Mouse (Mus musculus): ENCODE measurements at regions not wholly inside any gene's neighbourhood (a gene's known extent, or its start where the extent isn't known, plus 50 kb on each side); places are given as distances from the start of the nearest gene placed in this dataset.
"Not testable (repeated sequence)": the region's sequence is repeated elsewhere in the genome, so short reads cannot be mapped to it uniquely, and the experiment has no call there.

GRCm38 (mm10) chr11:27105920-27106319 lies 512.1 kb upstream of the Vrk2 start:
- peak in 1 of 2 experiments; percentile 14 for DNase-seq (ENCODE audit: extremely low spot score in 1 of 2, low spot score in 1 of 2)

GRCm38 (mm10) chr11:27102906-27103305 lies 509.1 kb upstream of the Vrk2 start:
- DNase-seq (ENCODE audit: extremely low spot score in 1 of 2, low spot score in 1 of 2) = no peak

DNA sequence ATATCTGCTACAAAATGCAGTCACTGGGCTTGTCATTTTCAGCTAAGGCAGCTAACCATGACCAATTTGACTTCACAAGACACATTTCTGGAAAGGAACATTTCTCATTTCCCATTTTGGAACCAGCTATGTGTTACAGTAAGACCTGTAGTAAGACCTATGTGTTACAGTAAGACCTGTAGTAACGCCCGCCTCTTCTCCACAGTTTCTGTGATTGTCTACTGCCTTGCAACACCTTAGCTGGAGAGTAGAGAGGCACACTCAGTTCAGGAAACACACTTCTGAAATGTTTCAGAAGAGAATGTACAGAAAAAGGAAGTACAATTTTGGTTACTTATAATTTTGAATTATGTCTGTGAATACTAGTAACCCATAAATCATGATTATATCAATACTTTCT lies 508.2 kb upstream of the Vrk2 start:
- DNase-seq (ENCODE audit: extremely low spot score in 1 of 2, low spot score in 1 of 2) = no peak

GRCm38 (mm10) chr11:27096615-27097014 lies 502.8 kb upstream of the Vrk2 start:
- DNase-seq (ENCODE audit: extremely low spot score in 1 of 2, low spot score in 1 of 2) = no peak

GRCm38 (mm10) chr11:27095460-27095859 lies 501.7 kb upstream of the Vrk2 start:
- not testable (repeated sequence) for DNase-seq (ENCODE audit: extremely low spot score in 1 of 2, low spot score in 1 of 2)

GRCm38 (mm10) chr11:27086516-27086915 lies 492.7 kb upstream of the Vrk2 start:
- no peak for DNase-seq (ENCODE audit: extremely low spot score in 1 of 2, low spot score in 1 of 2)

- no peak for DNase-seq (ENCODE audit: extremely low spot score in 1 of 2, low spot score in 1 of 2)
Measured at GRCm38 (mm10) chr11:27081188-27081587, 487.4 kb upstream of the Vrk2 start.

- no peak for DNase-seq (ENCODE audit: extremely low spot score in 1 of 2, low spot score in 1 of 2)
Measured at GRCm38 (mm10) chr11:27070381-27070780, 476.6 kb upstream of the Vrk2 start.

DNA sequence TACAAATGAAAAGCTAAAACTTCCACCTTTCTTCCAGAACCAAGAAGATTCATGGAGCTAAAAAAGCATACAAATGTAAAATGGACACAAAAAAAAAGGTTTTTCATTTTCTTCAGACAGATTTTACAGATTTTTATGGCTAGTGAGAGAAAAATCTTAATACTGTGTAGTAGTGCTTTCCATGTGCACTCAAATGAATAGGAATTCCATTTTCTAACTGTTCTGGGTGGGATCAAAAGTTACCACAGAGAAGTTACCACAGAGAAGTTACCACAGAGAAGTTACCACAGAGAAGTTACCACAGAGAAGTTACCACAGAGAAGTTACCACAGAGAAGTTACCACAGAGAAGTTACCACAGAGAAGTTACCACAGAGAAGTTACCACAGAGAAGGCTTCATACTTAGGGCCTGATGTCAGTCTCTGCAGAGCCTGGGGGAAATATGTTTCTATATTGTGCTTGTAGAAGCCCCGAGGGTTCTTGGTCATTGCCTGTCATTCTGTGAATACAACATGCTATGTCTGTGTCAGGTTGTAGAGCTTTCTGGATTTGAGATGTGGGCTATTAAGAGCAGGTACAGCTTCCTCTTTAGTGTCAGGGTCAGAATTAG lies 433.5 kb upstream of the Vrk2 start:
- no peak for DNase-seq (ENCODE audit: extremely low spot score in 1 of 2, low spot score in 1 of 2)

- DNase-seq (ENCODE audit: extremely low spot score in 1 of 2, low spot score in 1 of 2) = no peak
Measured at GRCm38 (mm10) chr11:27025500-27025899, 431.7 kb upstream of the Vrk2 start.

- DNase-seq (ENCODE audit: extremely low spot score in 1 of 2, low spot score in 1 of 2) = peak; percentile 34 to 87
Measured at GRCm38 (mm10) chr11:26996292-26997099, 402.7 kb upstream of the Vrk2 start.

- DNase-seq (ENCODE audit: extremely low spot score in 1 of 2, low spot score in 1 of 2) = no peak
Measured at GRCm38 (mm10) chr11:26981216-26981615, 387.4 kb upstream of the Vrk2 start.

DNA sequence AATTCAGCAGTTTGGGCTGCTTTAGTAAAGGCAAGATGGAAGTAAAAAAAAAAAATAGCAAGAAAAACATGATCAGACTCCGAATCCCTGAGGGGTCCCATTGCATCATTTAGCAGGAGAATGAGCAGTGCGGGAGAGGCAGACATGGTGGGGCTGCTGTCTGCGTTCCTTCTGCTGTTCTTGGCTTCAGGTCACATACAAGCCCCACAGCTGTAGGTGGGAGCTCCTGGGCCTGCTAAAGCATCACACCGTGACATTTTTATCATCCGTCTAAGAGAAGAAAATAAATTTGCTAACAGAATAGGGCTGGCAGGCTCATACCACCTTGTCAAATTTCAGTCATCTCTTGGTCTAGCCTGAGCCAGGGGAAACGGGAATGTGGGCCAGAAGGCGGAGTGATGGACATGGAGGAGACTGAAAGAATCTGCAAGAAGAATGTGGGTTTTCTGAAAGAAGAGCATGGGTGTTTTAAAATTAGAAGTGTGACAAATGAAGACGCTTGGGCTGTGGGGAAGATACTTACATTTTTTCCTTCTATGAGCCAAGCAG lies 378.8 kb upstream of the Vrk2 start:
- DNase-seq (ENCODE audit: extremely low spot score in 1 of 2, low spot score in 1 of 2) = peak; percentile 64 to 70

GRCm38 (mm10) chr11:26971161-26971560 lies 377.4 kb upstream of the Vrk2 start:
- no peak for DNase-seq (ENCODE audit: extremely low spot score in 1 of 2, low spot score in 1 of 2)

DNA sequence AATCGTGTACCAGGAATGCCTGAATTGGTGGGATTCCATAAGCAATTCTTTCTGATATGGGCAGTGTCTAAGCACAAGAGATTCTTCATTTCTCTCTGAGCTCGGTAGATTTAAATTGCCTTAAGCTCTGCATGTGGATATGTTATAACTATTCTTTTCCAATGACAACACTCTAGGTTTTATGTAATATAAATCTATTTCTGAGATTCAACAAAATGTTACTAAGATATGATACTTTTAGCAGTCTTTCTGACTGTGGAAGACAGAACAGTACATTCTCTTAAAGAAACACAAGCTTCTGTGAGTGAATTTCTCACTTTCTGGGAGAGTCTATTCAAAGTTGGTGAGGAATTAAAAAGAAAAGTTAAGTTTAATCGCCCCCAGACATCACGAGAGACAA lies 373.6 kb upstream of the Vrk2 start:
- no peak for DNase-seq (ENCODE audit: extremely low spot score in 1 of 2, low spot score in 1 of 2)

DNA sequence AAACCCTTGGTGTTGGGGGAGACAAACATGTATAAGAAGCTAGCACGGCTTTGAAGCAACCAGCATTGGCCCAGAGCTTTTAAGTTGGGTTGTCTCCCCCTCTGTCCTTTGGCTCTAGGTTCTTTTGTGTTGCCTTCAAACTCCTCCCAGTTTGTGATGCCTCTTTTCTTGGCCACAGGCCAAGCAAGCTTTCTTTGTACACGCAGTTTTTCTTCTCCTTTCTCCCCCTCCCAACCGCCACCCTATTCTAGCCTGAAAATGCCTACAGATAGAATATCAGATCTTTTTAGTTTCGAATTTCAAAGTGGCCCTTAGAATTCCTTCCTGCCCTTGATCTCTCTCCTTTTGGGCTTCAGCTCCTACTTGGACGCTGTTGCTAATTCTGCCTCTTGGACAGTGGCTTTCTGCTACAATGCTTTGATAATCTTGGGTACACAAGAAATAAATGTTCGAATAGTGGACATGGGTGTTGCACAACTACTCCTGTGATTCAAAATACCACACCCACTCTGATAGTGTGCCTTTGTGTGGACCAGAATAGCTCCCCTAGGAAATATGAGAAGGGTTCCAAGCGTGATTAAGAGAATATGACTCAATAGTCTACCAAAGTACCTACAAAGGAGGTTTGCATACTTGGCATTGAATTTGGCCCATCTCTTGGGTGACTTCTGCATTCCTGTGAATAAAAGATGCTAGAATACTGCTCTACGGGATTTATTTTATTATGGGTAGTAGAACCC lies 369.3 kb upstream of the Vrk2 start:
- no peak for DNase-seq (ENCODE audit: extremely low spot score in 1 of 2, low spot score in 1 of 2)

- no peak for DNase-seq (ENCODE audit: extremely low spot score in 1 of 2, low spot score in 1 of 2)
Measured at GRCm38 (mm10) chr11:26962040-26962927, 368.5 kb upstream of the Vrk2 start.

DNA sequence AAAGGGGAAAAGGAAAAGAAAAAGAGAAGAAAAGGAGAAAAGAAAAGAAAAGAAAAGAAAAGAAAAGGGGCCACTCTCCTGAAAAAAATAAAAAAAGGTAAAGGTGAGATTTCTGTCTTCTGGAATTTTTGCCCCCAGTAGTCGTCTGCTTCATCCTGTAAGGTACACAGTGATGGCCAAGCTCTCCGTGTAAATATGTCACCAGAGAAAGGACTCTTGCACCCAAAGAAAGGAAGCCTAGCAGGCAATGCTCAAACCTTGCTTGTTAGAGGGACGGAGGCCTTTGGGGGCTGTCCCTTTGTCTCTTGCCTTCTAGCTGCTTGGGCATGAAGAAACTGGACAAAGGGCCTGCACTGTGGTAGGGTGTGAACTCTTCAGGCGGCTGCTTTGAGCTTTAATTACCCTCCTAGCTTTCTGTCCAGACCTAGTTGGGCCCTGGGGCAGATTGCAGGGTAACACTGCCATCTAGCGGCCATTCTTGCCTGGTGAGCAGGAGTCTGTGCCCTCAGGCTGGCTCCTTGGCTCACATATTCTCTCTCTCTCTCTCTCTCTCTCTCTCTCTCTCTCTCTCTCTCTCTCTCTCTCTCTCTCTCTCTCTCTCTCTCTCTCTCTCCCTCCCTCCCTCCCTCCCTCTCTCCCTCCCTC lies 367.7 kb upstream of the Vrk2 start:
- peak; percentile 81 to 97 for DNase-seq (ENCODE audit: extremely low spot score in 1 of 2, low spot score in 1 of 2)

DNA sequence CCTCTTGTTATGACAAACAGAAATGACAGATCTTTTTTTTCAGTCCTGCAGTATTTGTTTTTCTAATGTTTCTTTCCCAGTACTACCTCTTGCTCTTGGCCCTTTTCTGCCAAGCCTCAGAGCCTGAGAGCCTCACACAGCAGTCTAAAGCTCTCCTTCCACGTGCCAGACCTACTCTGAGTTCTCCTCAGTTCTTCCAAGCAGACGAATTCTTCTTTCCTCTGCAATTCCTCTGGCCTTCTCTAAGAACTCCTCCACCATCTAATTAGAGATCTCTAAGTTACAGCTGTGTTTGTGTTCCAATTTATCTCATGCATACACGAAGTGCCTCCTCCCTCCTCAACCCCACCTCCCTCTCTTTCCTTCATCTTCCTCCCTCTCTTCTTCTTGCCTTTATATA lies 362.4 kb upstream of the Vrk2 start:
- DNase-seq (ENCODE audit: extremely low spot score in 1 of 2, low spot score in 1 of 2) = no peak

DNA sequence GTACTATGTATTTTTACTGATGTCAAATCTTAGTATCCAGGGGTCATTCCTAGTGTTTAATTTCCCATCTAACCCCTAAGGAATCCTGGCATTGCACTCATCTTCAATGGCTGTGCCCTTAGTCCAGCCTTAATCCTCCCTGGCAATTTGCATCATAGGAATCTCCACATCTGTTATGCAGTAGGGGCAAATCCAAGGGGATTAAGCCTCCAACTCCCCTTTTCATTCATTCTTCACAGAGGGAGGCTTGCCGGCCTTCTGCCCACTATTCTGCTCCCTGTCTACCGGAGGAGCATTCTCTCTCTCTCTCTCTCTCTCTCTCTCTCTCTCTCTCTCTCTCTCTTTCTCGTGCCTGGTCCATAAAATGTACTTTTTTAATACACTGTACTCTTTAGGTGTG lies 338.0 kb upstream of the Vrk2 start:
- no peak for DNase-seq (ENCODE audit: extremely low spot score in 1 of 2, low spot score in 1 of 2)

Data from frontal cortex, adult 2 months (tissue).